8 mouse cellular contexts compared by ENCODE assay signal in the genomic region with DNA sequence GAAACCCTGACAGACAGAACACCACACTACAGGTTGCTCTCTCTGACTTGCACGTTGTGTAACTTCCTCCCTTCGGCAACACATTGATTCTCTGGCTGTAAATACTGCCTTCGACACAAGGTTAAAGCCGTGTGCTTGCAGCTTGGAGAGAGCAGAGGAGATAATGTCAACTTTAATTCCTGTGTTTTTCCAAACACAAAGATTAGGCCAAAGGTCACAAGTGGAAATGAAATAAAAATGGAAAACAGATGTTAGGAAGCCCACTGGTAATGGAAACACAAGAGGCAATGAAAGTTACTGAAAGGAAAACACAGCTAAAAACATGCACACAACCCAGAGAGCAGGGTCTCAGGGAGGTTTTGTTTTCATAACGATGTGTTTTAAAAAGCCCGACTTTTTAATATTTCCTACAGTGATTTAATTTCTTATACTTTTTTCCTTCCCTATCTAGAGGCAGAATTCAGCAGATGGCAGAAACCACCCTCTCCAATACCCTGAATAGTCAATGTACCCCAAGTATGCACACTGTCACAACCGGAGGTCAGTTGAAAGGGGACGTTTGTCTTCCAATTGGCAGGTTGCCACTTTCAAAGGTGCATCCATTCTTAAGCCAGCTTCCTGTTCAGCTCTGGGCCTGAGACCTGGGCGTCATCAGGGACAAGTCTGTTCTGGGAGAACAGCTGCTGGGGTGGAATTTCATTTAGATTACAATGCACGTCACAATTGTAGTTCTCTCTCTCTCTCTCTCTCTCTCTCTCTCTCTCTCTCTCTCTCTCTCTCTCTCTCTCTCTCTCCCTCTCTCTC.
DNase-seq lines count a peak whose midpoint lies in the region.

No protein-coding gene starts in this region.

- DNase-seq in adrenal gland, adult 8-10 months, result peak; percentile 31
- no peak for DNase-seq in adrenal gland, postnatal 4 days (ENCODE audit: low spot score in 2 of 2)
- DNase-seq in 3T3-L1 (ENCODE audit: low read depth, low spot score), result peak; percentile 66
- DNase-seq in heart, adult 8-10 months (ENCODE audit: low spot score), result peak; percentile 71
- peak; percentile 77 for DNase-seq in kidney, postnatal 10 days
- peak; percentile 66 for DNase-seq in skeletal muscle tissue, adult 2 months (ENCODE audit: low read depth, low spot score)
- DNase-seq in thymus, postnatal 0 days (ENCODE audit: low spot score), result no peak
- no peak for DNase-seq in left cerebral cortex, adult 11 months (ENCODE audit: low spot score)

Comparison
In these comparisons a context has a peak if more than half of its experiments do, and no peak if none do; other contexts are left out.
1. DNase-seq: peak in adrenal gland, adult 8-10 months (single experiment), 3T3-L1 (single experiment), heart, adult 8-10 months (single experiment), kidney, postnatal 10 days (single experiment) and skeletal muscle tissue, adult 2 months (single experiment); none in adrenal gland, postnatal 4 days (0 of 2), thymus, postnatal 0 days (single experiment) and left cerebral cortex, adult 11 months (single experiment).